Mouse (Mus musculus) liver, embryonic 14.5 days (tissue): ENCODE data around the gene Ebp. TPM values are rescaled to one million over a fixed set of nuclear protein-coding genes. Genes with fewer than 3 reads are reported as not detected.
A peak's percentile ranks its signal among the peaks of the same experiment; 100 is the strongest.

Experiments
- ATAC-seq: fragments of 200-750 bp; cut with Nextera tagmentation; 2 replicates; pipeline ENCODE4 v1.8.0; 2017; ENCODE audit warnings: moderate number of reproducible peaks, mild to moderate bottlenecking, moderate library complexity; ENCODE audit not compliant: insufficient read depth
- DNase-seq, 3 experiments: peaks; one replicate each; pipeline ENCODE4 v3.0.0-alpha.2; 2012 to 2013; ENCODE audit warnings: low read depth in 3 of 3, low spot score in 3 of 3
- H3K27ac ChIP-seq: fragments of 300-500 bp; sonication (generic); 2 replicates; pipeline ENCODE4 v1.5.1; 2014; ENCODE audit warnings: moderate library complexity, mild to moderate bottlenecking, control low read depth, inconsistent platforms
- H3K27me3 ChIP-seq: fragments of 300-500 bp; sonication (generic); 2 replicates; pipeline ENCODE4 v1.6.1; 2014; ENCODE audit warnings: mild to moderate bottlenecking, low read length, moderate library complexity; ENCODE audit not compliant: control insufficient read depth, insufficient read depth
- H3K36me3 ChIP-seq: fragments of 300-500 bp; sonication (generic); replicated peaks from 2 replicates; pipeline ENCODE4 v1.6.1; 2014; ENCODE audit warnings: low read depth; ENCODE audit not compliant: control insufficient read depth, insufficient read depth
- H3K4me1 ChIP-seq, 2 experiments: fragments of 200-500 bp in 1 of 2; fragments of 300-500 bp in 1 of 2; sonication (generic) in 1 of 2; replicated peaks; 2 replicates each; pipeline ENCODE4 v1.6.1; 2012 to 2014; ENCODE audit warnings: antibody characterized with exemption in 1 of 2, inconsistent platforms in 1 of 2, low read length in 1 of 2; ENCODE audit not compliant: control insufficient read depth in 2 of 2, insufficient read depth in 2 of 2
- H3K4me2 ChIP-seq: fragments of 300-500 bp; sonication (generic); 2 replicates; pipeline ENCODE4 v1.6.1; 2014; ENCODE audit warnings: low read depth, mild to moderate bottlenecking, control low read depth, moderate library complexity
- H3K4me3 ChIP-seq, 2 experiments: fragments of 200-500 bp in 1 of 2; fragments of 300-500 bp in 1 of 2; sonication (generic) in 1 of 2; 2 replicates each; pipeline ENCODE4 v1.5.1; 2012 to 2014; ENCODE audit warnings: low read depth in 2 of 2, low read length in 2 of 2, mild to moderate bottlenecking in 2 of 2, control low read depth in 1 of 2, inconsistent platforms in 1 of 2, moderate library complexity in 1 of 2; ENCODE audit not compliant: insufficient read depth in 1 of 2
- H3K9ac ChIP-seq: fragments of 300-500 bp; sonication (generic); replicated peaks from 2 replicates; pipeline ENCODE4 v1.6.1; 2014; ENCODE audit warnings: mild to moderate bottlenecking, control low read depth, moderate library complexity
- H3K9me3 ChIP-seq: fragments of 300-500 bp; sonication (generic); 2 replicates; pipeline ENCODE4 v1.6.1; 2016; ENCODE audit warnings: low read length, mixed read lengths; ENCODE audit not compliant: control insufficient read depth
- CTCF ChIP-seq: IDR thresholded peaks from 2 replicates; pipeline ENCODE4 v1.5.1; 2016; ENCODE audit warnings: antibody characterized with exemption, low read depth, control low read depth
- EP300 ChIP-seq: IDR thresholded peaks from 2 replicates; pipeline ENCODE4 v1.6.1; 2016; ENCODE audit warnings: antibody characterized with exemption, low read depth
- WGBS: fragments of 180-500 bp; shearing (Covaris S2); extraction: QIAGEN DNeasy Blood & Tissue Kit; methylation state at CpG from one replicate; pipeline ENCODE4 v1.1.7; 2014; ENCODE audit not compliant: insufficient replicate concordance; 5-methylcytosine and 5-hydroxymethylcytosine counted together
- polyA plus RNA-seq, 2 experiments: library from polyadenylated mRNA; depleted of rRNA in 1 of 2; stranded (reverse) in 1 of 2; unstranded in 1 of 2; fragments of >200 nt; fragmentation: Nextera tagmentation in 1 of 2; extraction: Ambion mirVana in 1 of 2; gene quantifications; 2 replicates each; pipeline versions ENCODE4 v1.2.1 to v1.2.3; 2012 to 2014

Ebp gene
- polyA plus RNA-seq, 2 experiments: 29.3 to 69.6 TPM

- Histone ChIP-seq H3K4me1 (no peaks in the 10 kb centered on the region), H3K36me3 (no peaks in the 10 kb centered on the region), H3K9me3 (no peaks in the 10 kb centered on the region), H3K4me3 (no peak overlapping the region), H3K27me3 (no peaks in the 10 kb centered on the region), H3K9ac (no peak overlapping the region), H3K4me2 (no peak overlapping the region), H3K27ac (no peak overlapping the region)
- TF ChIP-seq EP300: no peak
- no peak for TF ChIP-seq CTCF
- DNase-seq (no peak), ATAC-seq (no peak)
- WGBS: 31% methylated on average over 6 of the region's 6 CpGs
Observed at GRCm38 (mm10) chrX:8217383-8217782, 24.1 kb upstream of the Ebp start.

GRCm38 (mm10) chrX:8211490-8212207 is 18.3 kb upstream of the Ebp start:
- TF ChIP-seq CTCF (no peak), EP300 (0 out of 2 replicates have a peak, but pooled peaks have one; percentile 10)
- no peak overlapping the region for H3K9ac ChIP-seq
- no peaks in the 10 kb centered on the region for H3K27me3 ChIP-seq
- WGBS: 39% methylated on average over 7 of the region's 7 CpGs
- no peaks in the 10 kb centered on the region for H3K9me3 ChIP-seq
- ATAC-seq (peak; percentile 15; the same call in 1 of the 2 replicates), DNase-seq (no peak)
- no peak overlapping the region for H3K4me2 ChIP-seq
- peaks cover 0 to 3% of the 10 kb centered on the region in 2 experiments; a peak in 1 of 4 replicates for H3K4me1 ChIP-seq
- H3K27ac ChIP-seq: no peak overlapping the region
- H3K36me3 ChIP-seq: no peaks in the 10 kb centered on the region
- H3K4me3 ChIP-seq: no peak overlapping the region

DNA sequence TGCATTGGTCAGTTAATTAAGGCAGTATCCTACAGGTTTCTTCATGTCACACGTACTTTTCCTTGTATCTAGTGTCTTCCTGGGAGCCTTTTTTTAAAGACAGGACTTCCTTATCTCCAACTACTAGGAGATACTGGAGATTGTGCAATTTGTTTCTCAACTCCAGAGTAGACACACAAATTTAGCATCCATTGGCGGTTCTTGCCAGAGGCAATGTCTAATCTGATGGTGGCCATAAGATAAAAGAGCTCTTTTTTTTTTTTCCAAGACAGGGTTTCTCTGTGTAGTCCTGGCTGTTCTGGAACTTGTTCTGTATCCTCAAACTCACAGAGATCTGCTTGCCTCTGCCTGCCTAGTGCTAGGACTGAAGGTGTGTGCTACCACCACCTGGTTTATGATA is 16.4 kb upstream of the Ebp start:
- Histone ChIP-seq H3K27ac (no peak overlapping the region), H3K4me3 (no peak overlapping the region), H3K4me1 (peaks cover 0 to 5% of the 10 kb centered on the region in 2 experiments; a peak in 1 of 4 replicates), H3K27me3 (no peaks in the 10 kb centered on the region; the same call in 1 of the 2 replicates), H3K4me2 (no peak overlapping the region), H3K36me3 (no peaks in the 10 kb centered on the region), H3K9me3 (no peaks in the 10 kb centered on the region), H3K9ac (no peak overlapping the region)
- TF ChIP-seq EP300: no peak
- TF ChIP-seq CTCF: no peak
- DNase-seq: no peak
- 22% methylated on average over 2 of the region's 2 CpGs for WGBS
- ATAC-seq: no peak

DNA sequence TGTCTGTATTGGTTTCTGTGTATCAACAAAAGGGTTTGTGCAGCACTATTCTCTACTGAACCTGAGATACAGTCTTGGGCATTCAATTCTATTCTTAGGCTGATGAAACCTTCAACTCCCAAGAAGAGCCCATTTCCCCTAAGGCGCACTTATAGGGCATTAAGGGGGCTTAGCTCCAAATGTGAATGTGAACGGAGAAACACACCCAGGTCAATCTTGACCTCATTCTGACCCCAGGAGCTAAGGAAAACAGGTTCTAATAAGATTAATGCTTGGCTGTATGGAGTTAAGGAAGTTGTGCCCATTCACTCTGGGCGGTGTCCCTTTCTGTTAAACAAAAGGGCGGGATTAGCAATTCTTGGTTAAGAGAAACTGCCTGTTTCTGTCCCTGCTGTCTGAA is 13.9 kb upstream of the Ebp start:
- TF ChIP-seq EP300 (no peak), CTCF (no peak)
- DNase-seq: no peak
- H3K9me3 ChIP-seq: no peaks in the 10 kb centered on the region
- H3K27ac ChIP-seq: no peak overlapping the region
- no peaks in the 10 kb centered on the region for H3K36me3 ChIP-seq
- no peak overlapping the region for H3K9ac ChIP-seq
- no peak for ATAC-seq
- no peak overlapping the region for H3K4me3 ChIP-seq
- H3K4me1 ChIP-seq: peaks cover 0 to 5% of the 10 kb centered on the region in 2 experiments; a peak in 1 of 4 replicates
- peak overlapping the region; percentile 74 for H3K4me2 ChIP-seq
- WGBS: 32% methylated on average over 4 of the region's 4 CpGs
- no peaks in the 10 kb centered on the region; the same call in 1 of the 2 replicates for H3K27me3 ChIP-seq

DNA sequence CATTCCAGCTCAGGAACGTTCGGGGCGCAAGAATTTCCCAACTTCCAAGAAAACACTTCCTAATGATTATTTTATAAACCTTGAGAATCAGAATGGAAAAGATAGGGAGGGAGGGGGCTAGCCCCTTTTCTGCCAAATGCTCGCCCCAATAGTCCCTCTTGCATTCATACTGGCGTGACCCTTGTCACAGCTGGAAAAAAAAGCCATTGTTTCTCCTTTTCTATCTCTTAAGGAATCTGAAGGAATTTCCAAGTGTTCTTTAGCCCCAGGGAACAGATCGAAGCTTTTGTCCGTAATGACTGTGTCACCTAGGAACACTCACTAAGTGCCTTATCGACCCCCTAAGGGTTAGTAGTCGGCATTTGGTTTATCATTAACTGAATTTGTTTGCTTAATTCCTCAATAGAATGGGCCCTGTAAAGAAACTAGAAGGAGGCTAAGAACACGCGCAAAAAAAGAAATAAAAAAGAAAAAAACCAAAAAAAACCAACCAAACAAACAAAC is 13.4 kb upstream of the Ebp start:
- Histone ChIP-seq H3K27me3 (no peaks in the 10 kb centered on the region; the same call in 1 of the 2 replicates), H3K4me1 (peaks cover 0 to 5% of the 10 kb centered on the region in 2 experiments; a peak in 1 of 4 replicates), H3K4me3 (peak overlapping the region; percentile 49 to 51), H3K4me2 (peak overlapping the region; percentile 74), H3K36me3 (no peaks in the 10 kb centered on the region), H3K27ac (no peak overlapping the region), H3K9ac (no peak overlapping the region), H3K9me3 (no peaks in the 10 kb centered on the region)
- 12% methylated on average over 11 of the region's 11 CpGs for WGBS
- ATAC-seq (no peak), DNase-seq (no peak)
- TF ChIP-seq EP300 (no peak), CTCF (no peak)
